Mouse (Mus musculus) testis, adult 2 months (tissue): Measurements from ENCODE around the gene Tcte3. TPM values are rescaled to one million over a fixed set of nuclear protein-coding genes. Genes with fewer than 3 reads are reported as not detected.

Experiments
- polyA plus RNA-seq: library from polyadenylated mRNA; depleted of rRNA; stranded (reverse); fragments of >200 nt; gene quantifications from 2 replicates; pipeline ENCODE4 v1.2.3, GENCODE M21; 2012; rRNA removed

Tcte3 gene
- polyA plus RNA-seq, 1 experiment, result 777 TPM

Other genes starting within 250 kb of the Tcte3 start
- 51.5 and 60.1 TPM in 2 replicates for gene Wdr27, start 98.3 kb downstream of the Tcte3 start, polyA plus RNA-seq
- gene 1600012H06Rik, start 98.3 kb downstream of the Tcte3 start, polyA plus RNA-seq, result 10.5 and 13.8 TPM in 2 replicates
- 81.8 and 101 TPM in 2 replicates for gene Phf10, start 80.2 kb downstream of the Tcte3 start, polyA plus RNA-seq
- gene 9030025P20Rik, start 63.0 kb downstream of the Tcte3 start, polyA plus RNA-seq, result 11.3 and 12.6 TPM in 2 replicates
- gene Gm3417, start 62.7 kb downstream of the Tcte3 start, polyA plus RNA-seq, result 680 and 803 TPM in 2 replicates
- 5.1 and 5.4 TPM in 2 replicates for gene Gm3435, start 31.3 kb downstream of the Tcte3 start, polyA plus RNA-seq
- 51.0 and 54.6 TPM in 2 replicates for gene Ermard, start 280 bp downstream of the Tcte3 start, polyA plus RNA-seq
- 324 and 366 TPM in 2 replicates for gene Gm3448, start within 50 bp of the Tcte3 start, polyA plus RNA-seq